Mouse (Mus musculus) effector memory CD4-positive, alpha-beta T cell, adult 5 months (primary cell): ENCODE data around the gene Tmem238. TPM values are rescaled to one million over a fixed set of nuclear protein-coding genes. Genes with fewer than 3 reads are reported as not detected.

ENCODE experiments used
- polyA plus RNA-seq: library from polyadenylated mRNA; unstranded; fragments of 100-300 nt; shearing (Covaris generic); gene quantifications from one replicate; pipeline ENCODE4 v1.2.1, GENCODE M21; 2017

The Tmem238 gene
- polyA plus RNA-seq: 7.3 TPM

DNA sequence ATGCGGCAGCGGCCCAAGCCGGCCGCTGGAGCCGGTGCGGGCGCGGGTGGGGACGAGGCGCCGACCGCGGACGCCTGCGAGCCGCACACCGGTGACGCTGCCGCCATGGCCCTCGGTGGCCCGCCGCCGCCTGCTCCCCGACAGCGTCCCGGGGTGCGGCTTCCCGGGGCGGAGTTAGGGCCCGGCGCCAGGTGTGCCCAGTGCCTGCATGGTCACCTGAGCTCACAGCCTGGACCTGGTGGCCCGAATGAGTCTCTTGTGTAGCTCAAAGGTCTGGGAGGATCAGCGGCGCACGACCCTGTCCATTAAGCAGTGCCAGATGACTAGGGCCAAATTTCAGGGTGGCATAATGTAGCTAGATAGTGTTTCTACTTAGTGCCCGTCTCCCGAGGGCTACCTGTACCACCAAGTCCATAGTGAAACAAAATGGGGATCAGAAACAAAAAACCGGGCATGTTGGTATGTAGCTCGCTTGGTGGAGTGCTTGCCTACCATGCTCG, at the start of gene Tmem238:
Gene Tmem238 (minus strand): TSS at position 221 of the 500 bp plus-strand sequence.

DNA sequence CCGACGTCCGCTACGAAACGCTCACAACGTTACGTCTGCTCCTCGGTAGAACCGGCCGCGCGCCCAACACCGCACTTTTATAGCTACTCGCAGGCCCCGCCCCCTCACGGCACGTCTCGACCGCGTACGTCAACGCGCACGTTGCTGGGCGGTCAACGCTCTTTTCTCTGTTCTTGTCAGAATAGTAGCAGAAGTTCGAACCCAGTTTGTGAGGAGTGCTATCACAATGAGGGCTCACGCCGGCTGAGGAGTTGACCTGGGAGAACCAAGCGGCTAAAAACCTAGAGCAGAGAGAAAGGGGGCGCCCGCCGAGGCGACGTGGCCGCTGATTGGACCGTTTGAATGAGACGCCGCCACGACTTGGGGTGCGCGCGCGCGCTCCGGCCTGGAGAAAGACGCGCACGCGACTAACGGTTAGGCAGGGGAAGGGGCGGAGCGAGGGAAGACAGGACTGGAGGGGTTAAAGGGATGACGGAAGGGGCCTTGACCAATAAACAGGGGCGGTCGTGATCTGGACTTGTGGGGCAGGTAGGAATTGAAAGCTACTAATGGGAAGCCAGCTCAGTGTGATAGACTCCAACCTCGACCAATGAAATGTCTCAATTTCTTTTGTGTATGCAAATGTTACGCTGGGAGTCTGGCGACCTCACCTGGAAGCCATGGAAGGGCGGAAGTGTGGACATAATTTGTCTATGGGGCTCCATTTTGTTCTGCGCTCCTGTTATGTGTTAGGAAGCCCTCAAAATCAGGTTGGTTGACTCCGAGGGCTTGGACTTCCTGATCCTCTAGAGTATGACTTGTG, 23.0 kb upstream of the Tmem238 start, which contains the start of gene Ube2s:
Gene Ube2s (minus strand): TSS at position 288 of the 802 bp plus-strand sequence.

DNA sequence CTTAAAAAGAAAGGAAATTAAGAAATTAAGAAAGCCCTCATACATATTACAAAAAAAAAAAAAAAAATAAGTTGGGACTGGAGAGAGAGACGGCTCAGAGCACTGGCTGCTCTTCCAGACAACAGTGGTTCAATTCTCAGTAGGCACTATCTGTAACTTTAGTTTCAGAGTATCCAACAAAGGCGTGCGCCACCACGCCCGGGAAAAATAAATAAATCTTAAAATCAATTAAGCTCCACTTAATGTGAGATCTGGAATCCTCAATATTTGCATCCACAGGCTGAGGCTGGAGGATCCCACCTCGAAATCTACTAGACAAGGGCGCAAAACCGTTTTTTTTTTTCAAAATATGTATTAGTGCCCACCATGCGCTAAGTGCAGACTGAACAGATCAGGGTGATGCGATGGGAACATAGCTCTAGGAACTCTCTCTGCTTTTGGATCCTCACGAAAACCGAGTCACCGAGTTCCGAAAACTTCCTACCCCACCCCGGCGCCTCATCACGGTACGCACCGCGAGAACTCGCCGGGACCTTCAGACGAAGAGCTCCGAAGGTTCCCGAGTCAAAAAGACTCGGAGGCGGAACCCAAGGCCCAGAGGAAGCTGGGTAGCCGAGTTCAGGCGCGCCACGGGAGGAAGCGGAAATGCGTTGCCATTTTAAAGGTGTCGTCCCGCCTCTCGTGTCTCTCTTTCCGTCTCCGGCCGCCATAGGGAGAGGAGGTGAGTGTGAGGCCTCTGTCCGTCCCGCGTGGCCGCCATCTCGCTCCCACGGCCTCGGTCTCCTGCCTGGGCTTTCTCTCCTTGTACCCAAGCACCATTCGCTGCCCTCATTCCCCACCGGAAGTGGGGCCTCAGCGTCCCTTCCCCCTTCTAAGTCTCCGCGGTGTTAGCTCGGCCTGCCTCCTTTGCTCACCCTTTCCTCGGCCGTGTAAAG, 3.1 kb upstream of the Tmem238 start, which contains the start of gene Rpl28:
Gene Rpl28 (plus strand): TSS at position 597 of the 935 bp plus-strand sequence.

DNA sequence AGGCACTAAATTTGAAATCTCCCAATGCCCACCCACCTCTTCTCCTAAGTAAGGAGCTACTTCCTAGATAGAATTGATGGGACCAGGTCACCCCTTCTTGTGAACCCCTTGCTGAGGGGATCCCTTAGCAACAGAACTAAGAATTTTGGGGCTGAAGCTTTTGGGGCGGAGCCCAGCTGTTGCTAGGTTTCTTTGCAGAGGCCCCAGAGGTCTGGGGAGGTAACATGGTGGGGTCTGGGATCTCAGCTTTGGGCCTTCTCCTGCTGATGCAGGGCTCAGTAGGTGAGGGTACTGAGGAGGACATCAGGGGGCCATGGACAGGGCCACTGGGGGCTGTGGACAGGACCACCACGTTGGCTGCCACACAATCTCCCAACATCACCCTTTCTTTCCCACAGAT, 6.7 kb downstream of the Tmem238 start, which contains the start of the genes Il11 and Tmem190:
Gene Il11 (minus strand): TSS at position 101 of the 400 bp plus-strand sequence.
Gene Tmem190 (plus strand): TSS at position 179 of the 400 bp plus-strand sequence.

DNA sequence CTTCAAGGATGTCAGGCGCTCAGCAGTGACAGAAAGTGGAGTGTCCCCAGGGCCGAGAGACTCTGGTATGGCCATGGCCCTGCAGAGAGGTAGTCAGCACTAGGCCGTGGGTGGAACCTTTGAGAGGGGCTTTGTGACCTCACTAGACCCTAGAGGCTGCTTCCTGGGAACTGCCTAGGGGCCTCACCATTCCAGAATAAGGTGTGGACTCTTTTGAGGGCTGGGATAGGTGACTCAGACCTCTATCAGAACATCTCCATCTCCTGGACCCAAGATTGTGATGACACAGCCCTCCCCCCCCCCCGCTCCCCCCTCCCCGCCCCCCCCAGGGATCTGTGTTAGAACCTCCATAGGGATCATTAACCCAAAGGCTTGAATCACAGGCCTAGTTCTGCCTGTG, 18.3 kb downstream of the Tmem238 start, which contains the start of gene Fam71e2:
Gene Fam71e2 (minus strand): TSS at position 101 of the 400 bp plus-strand sequence.

DNA sequence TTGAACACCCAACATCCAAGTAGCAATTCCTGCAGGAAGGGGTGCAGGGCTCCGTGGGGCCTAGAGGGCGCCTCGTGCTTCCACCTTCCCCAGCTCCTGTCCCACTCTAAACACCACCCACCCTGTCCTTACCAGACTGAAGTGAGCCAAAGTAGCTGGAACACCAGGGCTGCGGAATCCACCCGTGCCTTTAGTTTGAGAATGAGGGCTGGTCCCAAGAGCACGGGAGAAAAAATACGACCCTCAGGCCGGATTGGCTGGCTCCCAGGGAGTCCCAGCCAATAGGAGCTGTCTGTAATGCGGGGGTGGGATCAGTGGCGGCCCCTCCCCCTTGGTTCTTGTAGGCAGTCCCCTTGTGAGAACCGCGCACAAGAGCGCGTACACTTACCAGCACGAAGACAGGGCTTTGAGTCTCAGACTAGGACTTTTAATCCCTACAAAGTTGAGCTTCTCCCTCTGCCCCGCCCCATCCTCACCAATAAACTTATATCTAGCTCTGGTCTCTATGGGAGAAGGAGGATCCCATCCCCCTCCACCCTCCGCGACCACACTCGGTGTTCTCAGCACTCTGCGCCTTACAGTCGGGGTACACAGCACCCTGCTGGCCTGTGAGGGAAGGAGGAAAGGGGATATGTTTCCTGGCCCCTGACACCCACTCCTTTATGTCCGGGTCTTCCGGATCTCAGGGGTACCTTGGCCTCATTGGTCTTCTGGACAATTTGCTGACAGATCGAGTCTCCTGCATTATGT, 36.5 kb downstream of the Tmem238 start, which contains the start of gene Cox6b2:
Gene Cox6b2 (minus strand): TSS at position 274 of the 750 bp plus-strand sequence.

DNA sequence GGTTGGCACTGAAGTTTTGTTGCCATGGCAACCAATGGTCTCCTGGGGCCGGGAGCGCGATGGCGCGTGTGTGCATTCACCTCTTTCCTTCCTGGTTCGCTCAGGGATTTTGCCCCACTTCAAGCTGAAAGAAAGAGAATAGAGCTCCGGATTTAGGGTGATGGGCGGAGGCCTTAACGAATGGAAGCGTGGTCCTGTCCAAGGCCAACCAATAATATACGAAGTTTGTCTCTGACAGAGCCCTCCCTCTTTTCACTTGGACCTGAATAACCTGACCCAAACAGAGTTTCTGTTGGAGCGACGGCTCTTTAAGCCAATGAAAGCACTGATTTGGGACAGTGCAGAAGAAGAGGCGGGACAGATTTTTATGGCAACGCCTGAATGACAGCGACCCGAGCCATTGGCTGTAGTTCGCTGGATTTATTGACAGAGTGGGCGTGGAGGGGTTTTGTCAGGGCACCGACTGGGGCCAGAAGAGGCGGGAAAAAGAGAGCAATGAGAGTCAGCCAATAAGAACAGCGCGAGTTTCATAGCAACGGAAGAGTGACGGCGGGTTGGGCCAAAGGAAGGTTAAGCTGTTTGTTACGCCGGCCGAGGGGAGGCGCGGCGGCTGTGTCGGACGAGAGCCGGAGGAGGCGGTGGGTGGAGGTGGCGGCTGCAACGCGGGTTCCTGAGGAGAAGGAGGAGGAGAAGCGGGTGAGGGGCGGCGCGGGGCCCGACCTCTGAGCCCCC, 49.7 kb downstream of the Tmem238 start, which contains the start of gene Kmt5c:
Gene Kmt5c (plus strand): TSS at position 572 of the 732 bp plus-strand sequence.

Other genes with a start within 250 kb of the Tmem238 start
- gene Syt5, start 242.1 kb downstream of the Tmem238 start, polyA plus RNA-seq: 0.21 TPM
- not detected for gene Ptprh, start 185.6 kb downstream of the Tmem238 start, polyA plus RNA-seq
- 12.0 TPM for gene Tmem86b, start 158.2 kb downstream of the Tmem238 start, polyA plus RNA-seq
- 235 TPM for gene Ppp6r1, start 130.6 kb downstream of the Tmem238 start, polyA plus RNA-seq
- 60.7 TPM for gene Hspbp1, start 104.6 kb downstream of the Tmem238 start, polyA plus RNA-seq
- not detected for gene Brsk1, start 99.1 kb downstream of the Tmem238 start, polyA plus RNA-seq
- gene Tmem150b, start 64.4 kb downstream of the Tmem238 start, polyA plus RNA-seq: not detected
- 33.0 TPM for gene Kmt5c, start 49.5 kb downstream of the Tmem238 start, polyA plus RNA-seq
- 1.7 TPM for gene Cox6b2, start 36.6 kb downstream of the Tmem238 start, polyA plus RNA-seq
- not detected for gene Fam71e2, start 18.4 kb downstream of the Tmem238 start, polyA plus RNA-seq
- not detected for gene Il11, start 6.8 kb downstream of the Tmem238 start, polyA plus RNA-seq
- not detected for gene Tmem190, start 6.7 kb downstream of the Tmem238 start, polyA plus RNA-seq
- 251 TPM for gene Rpl28, start 3.2 kb upstream of the Tmem238 start, polyA plus RNA-seq
- 295 TPM for gene Ube2s, start 22.9 kb upstream of the Tmem238 start, polyA plus RNA-seq
- 0.91 TPM for gene Shisa7, start 55.0 kb upstream of the Tmem238 start, polyA plus RNA-seq
- gene Isoc2b, start 80.6 kb upstream of the Tmem238 start, polyA plus RNA-seq: 8.8 TPM
- gene Isoc2a, start 87.5 kb upstream of the Tmem238 start, polyA plus RNA-seq: 0.60 TPM
- not detected for gene Gm36210, start 116.9 kb upstream of the Tmem238 start, polyA plus RNA-seq
- gene Zfp628, start 125.6 kb upstream of the Tmem238 start, polyA plus RNA-seq: 3.0 TPM
- gene Nat14, start 132.4 kb upstream of the Tmem238 start, polyA plus RNA-seq: not detected
- gene Ssc5d, start 136.1 kb upstream of the Tmem238 start, polyA plus RNA-seq: not detected
- 1.0 TPM for gene Sbk2, start 174.8 kb upstream of the Tmem238 start, polyA plus RNA-seq
- not detected for gene Sbk3, start 181.5 kb upstream of the Tmem238 start, polyA plus RNA-seq
- 13.8 TPM for gene Zfp579, start 206.5 kb upstream of the Tmem238 start, polyA plus RNA-seq
- gene Zfp524, start 224.8 kb upstream of the Tmem238 start, polyA plus RNA-seq: 15.8 TPM
- 47.5 TPM for gene Fiz1, start 225.0 kb upstream of the Tmem238 start, polyA plus RNA-seq
- gene Gm44973, start 225.8 kb upstream of the Tmem238 start, polyA plus RNA-seq: 7.6 TPM
- gene Zfp865, start 230.7 kb upstream of the Tmem238 start, polyA plus RNA-seq: 6.1 TPM
- gene Ccdc106, start 230.9 kb upstream of the Tmem238 start, polyA plus RNA-seq: not detected
- gene 4632433K11Rik, start 244.5 kb upstream of the Tmem238 start, polyA plus RNA-seq: not detected
- 2.4 TPM for gene Zfp784, start 248.8 kb upstream of the Tmem238 start, polyA plus RNA-seq